Mouse (Mus musculus) cerebellum, adult 2 months (tissue): ENCODE measurements around the gene Hpd.
"Not testable (repeated sequence)": the region's sequence is repeated elsewhere in the genome, so short reads cannot be mapped to it uniquely, and the experiment has no call there.

ENCODE experiments used
- CTCF ChIP-seq: fragments of 200-500 bp; IDR thresholded peaks from 2 replicates; pipeline ENCODE4 v1.5.1; 2011; ENCODE audit warnings: low read depth, mild to moderate bottlenecking, control low read depth, low read length, moderate library complexity, borderline replicate concordance; ENCODE audit not compliant: insufficient read depth
- POLR2A ChIP-seq: fragments of 200-500 bp; IDR thresholded peaks from 2 replicates; pipeline ENCODE4 v1.6.1; 2011; ENCODE audit warnings: low read length, control low read depth, borderline replicate concordance; ENCODE audit not compliant: insufficient read depth

DNA sequence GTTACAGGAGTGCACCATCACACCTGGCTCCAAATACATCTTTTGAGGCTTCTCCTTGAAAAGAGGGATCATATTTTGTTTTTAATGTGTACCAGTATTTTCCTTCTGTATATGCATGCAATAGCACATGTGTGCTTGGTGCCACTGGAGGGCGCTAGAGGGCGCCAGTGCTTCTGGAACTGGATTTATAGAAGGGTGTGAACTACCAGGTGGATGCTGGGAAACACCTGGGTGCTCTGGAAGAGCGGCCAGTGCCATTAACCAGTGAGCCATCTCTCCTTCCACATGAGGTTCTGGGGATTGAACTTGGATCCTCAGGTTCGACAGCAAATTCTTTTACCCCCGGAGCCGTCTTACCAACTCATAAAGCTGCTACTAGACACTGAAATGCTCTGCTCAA is 41.3 kb upstream of the Hpd start:
- TF ChIP-seq POLR2A, CTCF: not testable (repeated sequence)
